Mouse (Mus musculus) midbrain, embryonic 14.5 days (tissue): ENCODE results near the gene Celf6. TPM values are rescaled to one million over a fixed set of nuclear protein-coding genes. Genes with fewer than 3 reads are reported as not detected.
A peak's percentile ranks its signal among the peaks of the same experiment; 100 is the strongest.

Experiments
- ATAC-seq: fragments of 200-750 bp; cut with Nextera tagmentation; 2 replicates; pipeline ENCODE4 v1.8.0; 2017; ENCODE audit warnings: moderate number of reproducible peaks, moderate library complexity; ENCODE audit not compliant: low FRiP score, low TSS enrichment
- DNase-seq: peaks from one replicate; pipeline ENCODE4 v3.0.0-alpha.2; 2015
- H3K27ac ChIP-seq: fragments of 300-500 bp; sonication (generic); replicated peaks from 2 replicates; pipeline ENCODE4 v1.5.1; 2014; ENCODE audit warnings: mild to moderate bottlenecking, low read depth, low read length, moderate library complexity
- H3K27me3 ChIP-seq: fragments of 300-500 bp; sonication (generic); 2 replicates; pipeline ENCODE4 v1.6.1; 2014; ENCODE audit warnings: low read length, control low read depth, mixed read lengths; ENCODE audit not compliant: control insufficient read depth, insufficient read depth
- H3K36me3 ChIP-seq: fragments of 300-500 bp; sonication (generic); 2 replicates; pipeline ENCODE4 v1.6.1; 2014; ENCODE audit warnings: low read length, control low read depth; ENCODE audit not compliant: control insufficient read depth, insufficient read depth
- H3K4me1 ChIP-seq: fragments of 300-500 bp; sonication (generic); 2 replicates; pipeline ENCODE4 v1.6.1; 2014; ENCODE audit warnings: mild to moderate bottlenecking, antibody characterized with exemption, low read length, control low read depth; ENCODE audit not compliant: control insufficient read depth, insufficient read depth
- H3K4me2 ChIP-seq: fragments of 300-500 bp; sonication (generic); 2 replicates; pipeline ENCODE4 v1.6.1; 2014; ENCODE audit warnings: mild to moderate bottlenecking, low read length, moderate library complexity
- H3K4me3 ChIP-seq: fragments of 300-500 bp; sonication (generic); replicated peaks from 2 replicates; pipeline ENCODE4 v1.5.1; 2014; ENCODE audit warnings: low read depth, low read length
- H3K9ac ChIP-seq: fragments of 300-500 bp; sonication (generic); replicated peaks from 2 replicates; pipeline ENCODE4 v1.6.1; 2014; ENCODE audit warnings: mild to moderate bottlenecking, low read length, moderate library complexity
- H3K9me3 ChIP-seq: fragments of 300-500 bp; sonication (generic); 2 replicates; pipeline ENCODE4 v1.6.1; 2016; ENCODE audit warnings: low read length, control low read depth, mixed read lengths; ENCODE audit not compliant: control insufficient read depth
- WGBS: fragments of 180-500 bp; shearing (Covaris S2); extraction: QIAGEN DNeasy Blood & Tissue Kit; methylation state at CpG from one replicate; pipeline ENCODE4 v1.1.7; 2014; 5-methylcytosine and 5-hydroxymethylcytosine counted together
- polyA plus RNA-seq: library from polyadenylated mRNA; unstranded; fragments of >200 nt; fragmentation: Nextera tagmentation; extraction: Ambion mirVana; gene quantifications from 2 replicates; pipeline ENCODE4 v1.2.1, GENCODE M21; 2014

The Celf6 gene
- 35.4 and 45.8 TPM in 2 replicates for polyA plus RNA-seq

GRCm38 (mm10) chr9:59577844-59578504, at the start of gene Celf6:
Celf6 (plus strand) TSS chr9:59577917.
- Histone ChIP-seq H3K27me3 (no peaks in the 10 kb centered on the region), H3K9me3 (no peaks in the 10 kb centered on the region), H3K27ac (peak within 1 kb of the TSS; percentile 21), H3K9ac (peak within 1 kb of the TSS; percentile 73), H3K36me3 (no peaks in the 10 kb centered on the region), H3K4me1 (peaks cover 17% of the 10 kb centered on the region), H3K4me3 (peak within 1 kb of the TSS; percentile 57), H3K4me2 (peak within 1 kb of the TSS; percentile 56)
- peak; percentile 98 for DNase-seq
- WGBS, result 1% methylated on average over 55 of the region's 61 CpGs
- ATAC-seq, result peak; percentile 97

GRCm38 (mm10) chr9:59528274-59528673, 49.4 kb upstream of the Celf6 start:
- Histone ChIP-seq H3K27me3 (no peaks in the 10 kb centered on the region), H3K4me2 (no peak overlapping the region), H3K4me1 (no peaks in the 10 kb centered on the region), H3K27ac (no peak overlapping the region), H3K36me3 (no peaks in the 10 kb centered on the region), H3K9ac (no peak overlapping the region), H3K4me3 (no peak overlapping the region), H3K9me3 (no peaks in the 10 kb centered on the region)
- no peak for ATAC-seq
- no peak for DNase-seq
- 90% methylated on average over 2 of the region's 2 CpGs for WGBS

DNA sequence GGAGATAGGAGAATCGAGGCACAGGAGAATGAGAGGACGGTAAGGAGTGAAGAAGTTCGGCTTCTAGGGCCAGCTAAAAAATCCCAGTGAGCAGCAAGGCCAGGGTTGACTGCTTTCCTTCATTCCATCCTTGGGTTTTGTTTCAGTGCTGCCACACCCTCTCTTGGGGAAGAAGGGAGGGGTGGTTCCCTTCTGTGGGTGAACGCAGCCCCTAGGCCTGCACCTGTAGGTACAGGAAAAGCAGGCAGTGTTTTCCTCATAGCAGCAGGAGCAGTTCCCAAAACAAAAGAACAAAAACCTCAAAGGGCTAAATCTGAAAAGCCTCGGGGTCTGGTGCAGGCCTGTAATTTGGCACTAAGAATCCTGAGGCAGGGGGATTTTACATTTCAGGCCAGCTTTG, 46.1 kb upstream of the Celf6 start:
- Histone ChIP-seq H3K4me2 (no peak overlapping the region), H3K9ac (no peak overlapping the region), H3K4me1 (no peaks in the 10 kb centered on the region), H3K9me3 (no peaks in the 10 kb centered on the region), H3K36me3 (no peaks in the 10 kb centered on the region), H3K4me3 (no peak overlapping the region), H3K27ac (no peak overlapping the region), H3K27me3 (no peaks in the 10 kb centered on the region)
- WGBS, result 16% methylated on average over 5 of the region's 5 CpGs
- DNase-seq (no peak), ATAC-seq (no peak)

DNA sequence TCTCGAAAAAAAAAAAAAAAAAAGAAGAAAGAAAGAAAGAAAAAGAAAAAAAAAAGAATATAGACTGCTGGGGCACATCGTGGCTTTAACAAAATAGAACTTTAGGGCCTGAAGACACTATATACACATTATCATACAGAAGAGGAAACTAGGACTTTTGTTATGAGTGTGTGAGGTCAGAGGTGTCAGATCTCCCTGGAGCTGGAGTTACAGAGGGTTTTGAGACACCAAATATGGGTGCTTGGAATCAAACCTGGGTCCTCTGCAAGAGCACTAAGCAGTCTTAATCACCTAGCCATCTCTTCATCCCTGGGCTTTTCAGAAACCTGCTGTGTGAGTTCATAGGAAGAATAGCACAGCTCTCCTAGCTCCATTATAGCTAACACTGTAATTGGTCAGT, 44.3 kb upstream of the Celf6 start:
- no peak for ATAC-seq
- no peak overlapping the region for H3K4me3 ChIP-seq
- DNase-seq, result no peak
- no peak overlapping the region for H3K9ac ChIP-seq
- no peaks in the 10 kb centered on the region for H3K36me3 ChIP-seq
- H3K4me1 ChIP-seq, result no peaks in the 10 kb centered on the region
- no peaks in the 10 kb centered on the region for H3K27me3 ChIP-seq
- no peaks in the 10 kb centered on the region for H3K9me3 ChIP-seq
- H3K27ac ChIP-seq, result no peak overlapping the region
- no peak overlapping the region for H3K4me2 ChIP-seq
- 77% methylated on average over 2 of the region's 2 CpGs for WGBS

DNA sequence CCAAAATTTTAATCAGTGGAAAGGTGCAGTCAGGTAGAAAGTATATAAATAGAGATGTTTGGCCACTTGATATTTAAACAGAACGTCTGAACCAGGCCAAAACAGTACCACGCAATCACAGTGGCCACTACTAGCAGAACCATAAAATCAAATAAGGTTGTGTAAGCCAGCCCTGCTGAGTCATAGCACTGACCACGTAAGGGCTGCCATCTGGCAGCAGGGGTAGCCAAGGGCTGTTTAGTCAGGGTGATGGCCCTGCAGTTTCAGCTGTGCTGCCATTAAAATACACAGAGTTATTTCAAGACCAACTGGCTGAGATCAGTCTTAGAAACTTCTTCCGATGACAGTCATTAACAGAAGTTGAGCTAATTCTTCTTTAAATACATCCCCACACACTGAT, 43.8 kb upstream of the Celf6 start:
- WGBS, result 86% methylated on average over 4 of the region's 4 CpGs
- no peak overlapping the region for H3K4me2 ChIP-seq
- DNase-seq (no peak), ATAC-seq (no peak)
- H3K9ac ChIP-seq, result no peak overlapping the region
- no peak overlapping the region for H3K27ac ChIP-seq
- H3K36me3 ChIP-seq, result no peaks in the 10 kb centered on the region
- no peaks in the 10 kb centered on the region for H3K27me3 ChIP-seq
- 0 out of 2 replicates have a peak, but pooled peaks cover 1% of the 10 kb centered on the region for H3K4me1 ChIP-seq
- H3K9me3 ChIP-seq, result no peaks in the 10 kb centered on the region
- H3K4me3 ChIP-seq, result no peak overlapping the region

- H3K36me3 ChIP-seq, result no peaks in the 10 kb centered on the region
- H3K9me3 ChIP-seq, result no peaks in the 10 kb centered on the region
- no peaks in the 10 kb centered on the region for H3K27me3 ChIP-seq
- WGBS, result 88% methylated on average over 3 of the region's 3 CpGs
- ATAC-seq (no peak), DNase-seq (no peak)
- H3K27ac ChIP-seq, result no peak overlapping the region
- no peak overlapping the region for H3K4me3 ChIP-seq
- H3K9ac ChIP-seq, result no peak overlapping the region
- no peak overlapping the region for H3K4me2 ChIP-seq
- peaks cover 17% of the 10 kb centered on the region for H3K4me1 ChIP-seq
Observed at GRCm38 (mm10) chr9:59537651-59538050, 40.1 kb upstream of the Celf6 start.

- Histone ChIP-seq H3K9ac (peak within 1 kb of the TSS; percentile 74), H3K27ac (0 out of 2 replicates have a peak within 1 kb of the TSS, but pooled peaks have one; percentile 6), H3K36me3 (no peaks in the 10 kb centered on the region), H3K4me2 (peak within 1 kb of the TSS; percentile 90), H3K27me3 (no peaks in the 10 kb centered on the region), H3K4me3 (peak within 1 kb of the TSS; percentile 65), H3K4me1 (peaks cover 17% of the 10 kb centered on the region), H3K9me3 (no peaks in the 10 kb centered on the region)
- ATAC-seq (peak; percentile 88), DNase-seq (peak; percentile 94)
- WGBS, result 3% methylated on average over 55 of the region's 55 CpGs
Observed at GRCm38 (mm10) chr9:59539441-59540137, 38.1 kb upstream of the Celf6 start, which contains the start of the genes Hexa and Tmem202. Hexa (plus strand) TSS chr9:59539540. Tmem202 (minus strand) TSS chr9:59539847.

DNA sequence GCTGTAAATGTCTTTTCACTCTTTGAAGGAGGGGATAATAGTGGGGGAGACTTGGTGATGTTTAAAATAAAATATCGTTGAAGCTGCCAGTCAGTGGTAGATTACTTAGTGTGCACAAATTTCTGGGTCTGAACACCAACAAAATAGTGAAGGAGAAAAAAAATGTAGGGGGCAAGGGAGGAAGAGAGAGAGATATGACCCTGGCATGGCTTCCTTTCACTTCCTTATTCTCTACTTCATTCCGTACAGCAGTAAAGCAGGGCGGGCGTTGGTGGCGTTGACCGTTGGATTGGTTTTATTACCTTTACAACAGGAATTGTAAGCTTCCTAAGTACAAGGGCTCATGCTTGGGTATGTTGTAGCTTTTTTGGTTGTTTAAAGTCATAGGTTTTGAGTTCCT, 36.1 kb upstream of the Celf6 start:
- H3K4me2 ChIP-seq, result no peak overlapping the region
- H3K36me3 ChIP-seq, result no peaks in the 10 kb centered on the region
- ATAC-seq (no peak), DNase-seq (no peak)
- no peaks in the 10 kb centered on the region for H3K27me3 ChIP-seq
- H3K9ac ChIP-seq, result no peak overlapping the region
- H3K9me3 ChIP-seq, result no peaks in the 10 kb centered on the region
- no peak overlapping the region for H3K4me3 ChIP-seq
- H3K27ac ChIP-seq, result no peak overlapping the region
- H3K4me1 ChIP-seq, result peaks cover 17% of the 10 kb centered on the region
- 92% methylated on average over 6 of the region's 6 CpGs for WGBS
